8 mouse cellular contexts compared by ENCODE assay signal in the genomic region with DNA sequence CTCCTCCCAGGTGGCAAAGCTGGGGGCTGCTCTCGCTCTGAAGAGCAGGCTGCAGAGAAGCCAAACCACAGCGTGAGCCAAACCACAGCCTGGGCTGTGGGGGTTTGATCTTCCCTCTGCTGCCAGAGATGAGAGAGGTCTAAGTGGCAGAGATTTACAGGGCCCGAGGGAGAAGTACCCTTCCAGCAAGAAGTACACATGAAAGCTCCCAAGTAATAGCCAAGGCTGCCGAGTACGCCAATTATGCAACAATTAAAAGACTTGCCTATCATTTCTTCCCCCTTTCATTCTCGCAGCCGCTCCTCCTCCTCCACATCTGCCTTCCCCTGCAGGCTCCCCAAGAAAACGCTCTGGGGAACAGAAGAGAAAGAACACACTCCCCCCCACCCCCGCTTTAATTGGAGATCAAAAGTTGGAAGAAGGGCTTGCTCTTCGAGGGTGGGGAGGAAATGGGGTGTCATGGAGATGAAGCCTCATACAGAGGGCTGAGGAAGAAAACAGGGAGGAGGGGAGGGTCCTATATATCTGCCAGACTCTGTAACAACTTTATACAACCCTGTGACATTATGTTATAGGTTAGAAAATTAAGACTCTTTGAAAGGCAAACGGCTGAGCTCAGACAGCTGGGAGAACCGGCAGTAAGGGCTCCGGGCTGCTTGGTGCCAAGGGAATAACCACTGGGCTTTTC. TPM values are rescaled to one million over a fixed set of nuclear protein-coding genes. Genes with fewer than 3 reads are reported as not detected.
A peak's percentile ranks its signal among the peaks of the same experiment; 100 is the strongest.
DNase-seq lines count a peak whose midpoint lies in the region; ATAC-seq lines count a peak whose summit lies in the region.

No protein-coding gene starts in this region.

- peaks cover 64% of the 10 kb centered on the region for H3K4me1 ChIP-seq in heart, embryonic 10.5 days
- H3K4me1 ChIP-seq in midbrain, embryonic 14.5 days (ENCODE audit: control insufficient read depth, insufficient read depth, low read length), result peaks cover 19% of the 10 kb centered on the region; the same call in 1 of the 2 replicates
- peaks cover 26% of the 10 kb centered on the region for H3K4me1 ChIP-seq in midbrain, embryonic 10.5 days
- H3K4me1 ChIP-seq in forebrain, embryonic 15.5 days, result peaks cover 23% of the 10 kb centered on the region

- no peak for ATAC-seq in midbrain, embryonic 14.5 days (ENCODE audit: low FRiP score, low TSS enrichment)
- peak; percentile 67 for ATAC-seq in forebrain, embryonic 15.5 days (replicated peaks)

- no peaks in the 10 kb centered on the region for H3K9me3 ChIP-seq in heart, embryonic 10.5 days
- no peaks in the 10 kb centered on the region for H3K9me3 ChIP-seq in midbrain, embryonic 14.5 days (ENCODE audit: control insufficient read depth, low read length)
- no peaks in the 10 kb centered on the region for H3K9me3 ChIP-seq in midbrain, embryonic 10.5 days (replicated peaks)
- H3K9me3 ChIP-seq in forebrain, embryonic 15.5 days, result no peaks in the 10 kb centered on the region

- no peaks in the 10 kb centered on the region for H3K36me3 ChIP-seq in heart, embryonic 10.5 days
- H3K36me3 ChIP-seq in midbrain, embryonic 14.5 days (ENCODE audit: control insufficient read depth, insufficient read depth, low read length), result no peaks in the 10 kb centered on the region
- no peaks in the 10 kb centered on the region for H3K36me3 ChIP-seq in midbrain, embryonic 10.5 days
- no peaks in the 10 kb centered on the region for H3K36me3 ChIP-seq in forebrain, embryonic 15.5 days
- H3K36me3 ChIP-seq in splenic B cell, adult 2 months (ENCODE audit: control insufficient read depth, insufficient read depth, low read length, poor library complexity, severe bottlenecking), result no peaks in the 10 kb centered on the region

- no peak overlapping the region for H3K9ac ChIP-seq in midbrain, embryonic 14.5 days (replicated peaks; ENCODE audit: low read length)
- no peak overlapping the region for H3K9ac ChIP-seq in forebrain, embryonic 15.5 days (replicated peaks)

- DNase-seq in heart, embryonic 10.5 days (ENCODE audit: low spot score), result no peak
- no peak for DNase-seq in heart, postnatal 4 days
- peak; percentile 58 for DNase-seq in midbrain, embryonic 14.5 days
- no peak for DNase-seq in midbrain, embryonic 10.5 days (ENCODE audit: low spot score)
- peak; percentile 8 for DNase-seq in splenic B cell, adult 2 months (ENCODE audit: low read depth, low spot score)
- DNase-seq in urinary bladder, adult 2 months (ENCODE audit: low spot score), result no peak
- no peak for DNase-seq in cerebellum, postnatal 25 days

- no peak overlapping the region for H3K4me3 ChIP-seq in heart, embryonic 10.5 days
- no peak overlapping the region for H3K4me3 ChIP-seq in midbrain, embryonic 14.5 days (replicated peaks; ENCODE audit: low read depth, low read length)
- no peak overlapping the region for H3K4me3 ChIP-seq in midbrain, embryonic 10.5 days
- H3K4me3 ChIP-seq in forebrain, embryonic 15.5 days, result no peak overlapping the region

- WGBS in heart, embryonic 10.5 days, result 41% methylated on average over 13 of the region's 13 CpGs
- WGBS in midbrain, embryonic 14.5 days, result 26% methylated on average over 13 of the region's 13 CpGs
- 60% methylated on average over 13 of the region's 13 CpGs for WGBS in midbrain, embryonic 10.5 days
- 9% methylated on average over 13 of the region's 13 CpGs for WGBS in forebrain, embryonic 15.5 days

- H3K27me3 ChIP-seq in heart, embryonic 10.5 days (ENCODE audit: insufficient read depth, poor library complexity, severe bottlenecking), result peaks cover 22% of the 10 kb centered on the region
- H3K27me3 ChIP-seq in midbrain, embryonic 14.5 days (ENCODE audit: control insufficient read depth, insufficient read depth, low read length), result no peaks in the 10 kb centered on the region
- H3K27me3 ChIP-seq in midbrain, embryonic 10.5 days (ENCODE audit: low read depth, poor library complexity, severe bottlenecking), result no peaks in the 10 kb centered on the region; the same call in 1 of the 2 replicates
- no peaks in the 10 kb centered on the region for H3K27me3 ChIP-seq in forebrain, embryonic 15.5 days
- no peaks in the 10 kb centered on the region for H3K27me3 ChIP-seq in splenic B cell, adult 2 months (ENCODE audit: control insufficient read depth, insufficient read depth, low read length, poor library complexity, severe bottlenecking)

- H3K27ac ChIP-seq in heart, embryonic 10.5 days, result 0 out of 2 replicates have a peak overlapping the region, but pooled peaks have one; percentile 16
- H3K27ac ChIP-seq in midbrain, embryonic 14.5 days (replicated peaks; ENCODE audit: low read depth, low read length), result no peak overlapping the region
- H3K27ac ChIP-seq in midbrain, embryonic 10.5 days (replicated peaks), result no peak overlapping the region
- H3K27ac ChIP-seq in forebrain, embryonic 15.5 days (replicated peaks), result peak overlapping the region; percentile 62

- H3K4me2 ChIP-seq in midbrain, embryonic 14.5 days (ENCODE audit: low read length), result no peak overlapping the region
- H3K4me2 ChIP-seq in forebrain, embryonic 15.5 days (replicated peaks), result no peak overlapping the region

RNA-seq across cellular contexts. Expression of a gene that starts 56.9 kb away (rescaled TPM):
- 49.3 and 51.9 TPM in 2 replicates for polyA plus RNA-seq in heart, embryonic 10.5 days (2016; fragmentation: Nextera tagmentation; extraction: Ambion mirVana)
- 10 to 100 TPM; 22.6 to 24.2 TPM for total RNA-seq in heart, postnatal 4 days (2021)
- polyA plus RNA-seq in midbrain, embryonic 14.5 days (2014; fragmentation: Nextera tagmentation; extraction: Ambion mirVana), result 9.0 and 11.7 TPM in 2 replicates
- 54.2 and 61.5 TPM in 2 replicates for polyA plus RNA-seq in midbrain, embryonic 10.5 days (2016; fragmentation: Nextera tagmentation; extraction: Ambion mirVana)
- polyA plus RNA-seq in forebrain, embryonic 15.5 days (2015; fragmentation: Nextera tagmentation; extraction: Ambion mirVana), result 26.8 and 30.3 TPM in 2 replicates
- 2.3 and 3.5 TPM in 2 replicates for polyA plus RNA-seq in urinary bladder, adult 2 months (2012; rRNA removed)

Comparison
In these comparisons a context has a peak if more than half of its experiments do, and no peak if none do; other contexts are left out.
1. DNase-seq: peak in midbrain, embryonic 14.5 days (single experiment) and splenic B cell, adult 2 months (single experiment); none in heart, embryonic 10.5 days (single experiment), heart, postnatal 4 days (single experiment), midbrain, embryonic 10.5 days (single experiment), urinary bladder, adult 2 months (single experiment) and cerebellum, postnatal 25 days (0 of 2).
2. H3K27ac ChIP-seq: peak in heart, embryonic 10.5 days (single experiment) and forebrain, embryonic 15.5 days (single experiment); none in midbrain, embryonic 14.5 days (single experiment) and midbrain, embryonic 10.5 days (single experiment).